In genomic region chr10:117675096-117676035, GRCm38 (mm10) we compare ENCODE assay signal across 8 mouse cellular contexts. TPM values are rescaled to one million over a fixed set of nuclear protein-coding genes. Genes with fewer than 3 reads are reported as not detected.
DNase-seq lines count a peak whose midpoint lies in the region; ATAC-seq and TF ChIP-seq lines count a peak whose summit lies in the region.

No protein-coding gene starts in this region.

- peak overlapping the region; percentile 38; the same call in 1 of the 2 replicates for H3K27ac ChIP-seq in gastrocnemius, adult 2 months
- peak overlapping the region; percentile 83 for H3K27ac ChIP-seq in hindbrain, postnatal 0 days

- H3K4me1 ChIP-seq in hindbrain, postnatal 0 days (ENCODE audit: insufficient read depth, low read length): no peaks in the 10 kb centered on the region

- intact Hi-C loops in gastrocnemius, adult 2 months (cut with DNase I): loop anchor here (1.0 kb wide), 1 partner anchor 160 kb away; no protein-coding TSS in a partner anchor

- no peaks in the 10 kb centered on the region for H3K27me3 ChIP-seq in hindbrain, postnatal 0 days (ENCODE audit: insufficient read depth, low read length)

- no peak for TF ChIP-seq CTCF in gastrocnemius, adult 2 months (IDR thresholded peaks at IDR 0.05)
- TF ChIP-seq CTCF in hindbrain, postnatal 0 days (IDR thresholded peaks at IDR 0.05; ENCODE audit: low read depth): no peak

- H3K9me3 ChIP-seq in hindbrain, postnatal 0 days (ENCODE audit: low read length): no peaks in the 10 kb centered on the region

- 33% methylated on average over 20 of the region's 20 CpGs for WGBS in hindbrain, postnatal 0 days

- H3K4me2 ChIP-seq in hindbrain, postnatal 0 days (ENCODE audit: low read depth, low read length): peak overlapping the region; percentile 69

- H3K4me3 ChIP-seq in gastrocnemius, adult 2 months: peak overlapping the region; percentile 60
- H3K4me3 ChIP-seq in hindbrain, postnatal 0 days (ENCODE audit: low read length): peak overlapping the region; percentile 26

- peak; percentile 84 for ATAC-seq in hindbrain, postnatal 0 days
- ATAC-seq in megakaryocyte, adult 5-6 weeks (ENCODE audit: poor library complexity, severe bottlenecking): peak; percentile 29; the same call in 1 of the 2 replicates

- peak; percentile 61 to 79 for DNase-seq in adrenal gland, adult (ENCODE audit: inconsistent age in 2 of 2, low spot score in 1 of 2)
- DNase-seq in cerebellum, postnatal 4 days (ENCODE audit: low spot score in 2 of 2): peak; percentile 58 to 75
- peak; percentile 50 for DNase-seq in gastrocnemius, adult 2 months
- DNase-seq in hindbrain, postnatal 0 days (ENCODE audit: low spot score): peak; percentile 97
- peak; percentile 77 for DNase-seq in left cerebral cortex, adult 11 months (ENCODE audit: low spot score)
- DNase-seq in right cerebral cortex, postnatal 14 days: peak; percentile 83
- DNase-seq in urinary bladder, postnatal 25 days (ENCODE audit: low spot score): no peak

- H3K36me3 ChIP-seq in hindbrain, postnatal 0 days (ENCODE audit: insufficient read depth, low read length): no peaks in the 10 kb centered on the region

- peak overlapping the region; percentile 43; the same call in 1 of the 2 replicates for H3K9ac ChIP-seq in hindbrain, postnatal 0 days (replicated peaks; ENCODE audit: low read length)

RNA-seq across cellular contexts. Expression of gene Mdm2, which starts 35.2 kb away (rescaled TPM):
- 10 to 100 TPM; 49.2 to 49.8 TPM for total RNA-seq in gastrocnemius, adult 2 months (2021)
- 28.9 and 47.8 TPM in 2 replicates for total RNA-seq in hindbrain, postnatal 0 days (2014; rRNA removed)
- 24.6 and 26.7 TPM in 2 replicates for polyA plus RNA-seq in hindbrain, postnatal 0 days (2015; fragmentation: Nextera tagmentation; extraction: Ambion mirVana)
- total RNA-seq in megakaryocyte, adult 5-6 weeks (2015): 86.3 and 89.1 TPM in 2 replicates
- total RNA-seq in megakaryocyte, adult 5-6 weeks (2017): 80.3 and 117 TPM in 2 replicates

RNA-seq across cellular contexts. Expression of gene Cpm, which starts 46.1 kb away (rescaled TPM):
- 1 to 10 TPM; 2.2 to 2.9 TPM for total RNA-seq in gastrocnemius, adult 2 months (2021)
- 0.75 and 2.4 TPM in 2 replicates for total RNA-seq in hindbrain, postnatal 0 days (2014; rRNA removed)
- polyA plus RNA-seq in hindbrain, postnatal 0 days (2015; fragmentation: Nextera tagmentation; extraction: Ambion mirVana): 2.3 and 3.1 TPM in 2 replicates
- 0.38 TPM in 1 of 2 replicates, not detected in the other for total RNA-seq in megakaryocyte, adult 5-6 weeks (2015)
- not detected in 2 replicates for total RNA-seq in megakaryocyte, adult 5-6 weeks (2017)
